Mouse (Mus musculus) E14TG2a.4 (cell line): ENCODE results near the gene Rtp3.

Experiments used
- CTCF ChIP-seq: conservative IDR thresholded peaks from 2 replicates; pipeline ENCODE4 v1.5.1; 2014; ENCODE audit warnings: low read length
- NANOG ChIP-seq: IDR thresholded peaks from 2 replicates; pipeline ENCODE4 v1.6.1; 2014; ENCODE audit warnings: borderline replicate concordance, low read length, mixed read lengths

DNA sequence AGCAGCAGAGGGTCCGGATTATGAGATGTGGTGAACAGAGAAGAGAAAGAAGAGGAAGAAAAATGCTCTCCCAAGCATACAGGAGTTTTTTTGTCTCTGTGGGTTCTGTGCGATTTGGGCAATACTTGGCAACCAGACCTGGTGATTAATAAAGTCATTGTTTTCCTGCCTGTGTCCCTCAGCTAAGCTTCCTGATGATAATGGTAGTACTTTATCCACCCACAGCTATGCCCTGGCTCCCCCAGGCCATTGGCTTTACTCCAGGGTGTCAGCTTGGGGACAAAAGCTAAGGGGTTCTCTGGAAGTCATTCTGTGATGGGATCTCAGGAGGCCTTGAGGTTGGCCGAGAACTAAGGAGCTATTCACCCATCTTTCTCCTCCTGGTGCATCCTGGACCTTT is 21.7 kb upstream of the Rtp3 start:
- TF ChIP-seq CTCF (no peak), NANOG (no peak)
